Mouse (Mus musculus) MEL (cell line): ENCODE results near the gene Hrh1. TPM values are rescaled to one million over a fixed set of nuclear protein-coding genes. Genes with fewer than 3 reads are reported as not detected.

Experiments used
- DNase-seq: peaks from one replicate; pipeline ENCODE4 v3.0.0; 2011; ENCODE audit warnings: low read depth, low spot score
- H3K27ac ChIP-seq: 2 replicates; pipeline ENCODE4 v1.5.1; 2012; ENCODE audit warnings: low read depth, mild to moderate bottlenecking, control low read depth, low read length, moderate library complexity; ENCODE audit not compliant: control insufficient read depth
- H3K27me3 ChIP-seq, 2 experiments: fragments of 150-350 bp in 1 of 2; sonication (generic) in 1 of 2; 2 replicates each; pipeline ENCODE4 v1.6.1; 2012; ENCODE audit warnings: low read length in 2 of 2, mild to moderate bottlenecking in 2 of 2, improper control_type of control experiment in 1 of 2, moderate library complexity in 1 of 2; ENCODE audit not compliant: insufficient read depth in 2 of 2, control insufficient read depth in 1 of 2
- H3K36me3 ChIP-seq, 2 experiments: 2 replicates each; pipeline ENCODE4 v1.6.1; 2012 to 2014; ENCODE audit warnings: low read length in 2 of 2, improper control_type of control experiment in 1 of 2, inconsistent platforms in 1 of 2, mild to moderate bottlenecking in 1 of 2; ENCODE audit not compliant: insufficient read depth in 2 of 2, control insufficient read depth in 1 of 2
- H3K4me1 ChIP-seq, 2 experiments: fragments of 150-350 bp in 1 of 2; sonication (generic) in 1 of 2; 2 replicates each; pipeline ENCODE4 v1.6.1; 2012; ENCODE audit warnings: low read length in 2 of 2, improper control_type of control experiment in 1 of 2, mild to moderate bottlenecking in 1 of 2; ENCODE audit not compliant: insufficient read depth in 2 of 2, control insufficient read depth in 1 of 2
- H3K4me3 ChIP-seq, 2 experiments: fragments of 150-350 bp in 1 of 2; sonication (generic) in 1 of 2; 2 replicates each; pipeline ENCODE4 v1.5.1; 2012; ENCODE audit warnings: low read depth in 2 of 2, low read length in 2 of 2, mild to moderate bottlenecking in 2 of 2, moderate library complexity in 2 of 2, control low read depth in 1 of 2, improper control_type of control experiment in 1 of 2; ENCODE audit not compliant: control insufficient read depth in 1 of 2, insufficient read depth in 1 of 2
- H3K79me2 ChIP-seq: 2 replicates; pipeline ENCODE4 v1.6.1; 2012; ENCODE audit warnings: mild to moderate bottlenecking, low read length, moderate library complexity; ENCODE audit not compliant: control insufficient read depth, poor library complexity, insufficient read depth
- H3K9ac ChIP-seq: 2 replicates; pipeline ENCODE4 v1.6.1; 2012; ENCODE audit warnings: low read depth, mild to moderate bottlenecking, control low read depth, low read length, moderate library complexity; ENCODE audit not compliant: control insufficient read depth, poor library complexity, severe bottlenecking
- H3K9me3 ChIP-seq: fragments of 150-350 bp; sonication (generic); replicated peaks from 2 replicates; pipeline ENCODE4 v1.6.1; 2012; ENCODE audit warnings: mild to moderate bottlenecking, low read length, improper control_type of control experiment, moderate library complexity; ENCODE audit not compliant: insufficient read depth
- CHD1 ChIP-seq: IDR thresholded peaks from 2 replicates; pipeline ENCODE4 v1.6.1; 2012; ENCODE audit warnings: low read depth, mild to moderate bottlenecking, inconsistent platforms, low read length, improper control_type of control experiment
- E2F4 ChIP-seq: IDR thresholded peaks from 2 replicates; pipeline ENCODE4 v1.6.1; 2011; ENCODE audit warnings: low read depth, low read length, improper control_type of control experiment, borderline replicate concordance
- ELF1 ChIP-seq: IDR thresholded peaks from 2 replicates; pipeline ENCODE4 v1.6.1; 2014; ENCODE audit warnings: low read depth, mild to moderate bottlenecking, inconsistent platforms, low read length, improper control_type of control experiment, moderate library complexity
- GABPA ChIP-seq: IDR thresholded peaks from 2 replicates; pipeline ENCODE4 v1.6.1; 2012; ENCODE audit warnings: low read depth, mild to moderate bottlenecking, inconsistent platforms, low read length, improper control_type of control experiment, moderate library complexity
- JUND ChIP-seq: IDR thresholded peaks from 2 replicates; pipeline ENCODE4 v1.6.1; 2011; ENCODE audit warnings: low read depth, mild to moderate bottlenecking, improper control_type of control experiment, low read length
- MAZ ChIP-seq: IDR thresholded peaks from 2 replicates; pipeline ENCODE4 v1.6.1; 2012; ENCODE audit warnings: low read depth, mild to moderate bottlenecking, inconsistent platforms, low read length, improper control_type of control experiment
- MXI1 ChIP-seq: IDR thresholded peaks from 2 replicates; pipeline ENCODE4 v1.6.1; 2011; ENCODE audit warnings: mild to moderate bottlenecking, low read depth, low read length, improper control_type of control experiment
- MYC ChIP-seq: IDR thresholded peaks from 2 replicates; pipeline ENCODE4 v1.6.1; 2011; ENCODE audit warnings: low read depth, mild to moderate bottlenecking, low read length, improper control_type of control experiment, moderate library complexity
- POLR2A ChIP-seq, 2 experiments: IDR thresholded peaks; 2 replicates each; pipeline ENCODE4 v1.6.1; 2011 to 2012; ENCODE audit warnings: low read length in 2 of 2, mild to moderate bottlenecking in 2 of 2, control low read depth in 1 of 2, improper control_type of control experiment in 1 of 2, low read depth in 1 of 2, moderate library complexity in 1 of 2; ENCODE audit not compliant: control insufficient read depth in 1 of 2, insufficient read depth in 1 of 2, poor library complexity in 1 of 2
- POLR2AphosphoS5 ChIP-seq: IDR thresholded peaks from 2 replicates; pipeline ENCODE4 v1.6.1; 2012; ENCODE audit warnings: low read depth, borderline replicate concordance, mild to moderate bottlenecking, inconsistent platforms, low read length, moderate library complexity, mixed read lengths
- RAD21 ChIP-seq: IDR thresholded peaks from 2 replicates; pipeline ENCODE4 v1.6.1; 2011; ENCODE audit warnings: mild to moderate bottlenecking, low read depth, low read length, improper control_type of control experiment
- SMC3 ChIP-seq: IDR thresholded peaks from 2 replicates; pipeline ENCODE4 v1.6.1; 2011; ENCODE audit warnings: low read depth, low read length, improper control_type of control experiment
- TAL1 ChIP-seq: IDR thresholded peaks from 2 replicates; pipeline ENCODE4 v1.6.1; 2012; ENCODE audit warnings: mild to moderate bottlenecking, inconsistent platforms, low read length, moderate library complexity, mixed read lengths
- TBP ChIP-seq: IDR thresholded peaks from 2 replicates; pipeline ENCODE4 v1.8.0; 2011; ENCODE audit warnings: low read depth, low read length, improper control_type of control experiment
- TCF12 ChIP-seq: IDR thresholded peaks from 2 replicates; pipeline ENCODE4 v1.6.1; 2014; ENCODE audit warnings: low read depth, mild to moderate bottlenecking, inconsistent platforms, low read length, improper control_type of control experiment, moderate library complexity
- USF1 ChIP-seq: IDR thresholded peaks from 2 replicates; pipeline ENCODE4 v1.6.1; 2014; ENCODE audit warnings: low read depth, mild to moderate bottlenecking, inconsistent platforms, low read length, improper control_type of control experiment, moderate library complexity
- ZMIZ1 ChIP-seq: IDR thresholded peaks from 2 replicates; pipeline ENCODE4 v1.6.1; 2012; ENCODE audit warnings: low read depth, mild to moderate bottlenecking, inconsistent platforms, low read length, improper control_type of control experiment, moderate library complexity
- ZNF384 ChIP-seq: IDR thresholded peaks from 2 replicates; pipeline ENCODE4 v1.6.1; 2012; ENCODE audit warnings: low read depth, mild to moderate bottlenecking, inconsistent platforms, low read length, improper control_type of control experiment
- polyA plus RNA-seq, 2 experiments: library from polyadenylated mRNA; stranded (reverse) in 1 of 2; unstranded in 1 of 2; fragments of >175 nt in 1 of 2; fragments of >200 nt in 1 of 2; gene quantifications; 2 replicates each; pipeline versions ENCODE4 v1.2.1 to v1.2.4; 2012; ENCODE audit warnings: low replicate concordance in 2 of 2, low read depth in 1 of 2; ENCODE audit not compliant: insufficient read length in 2 of 2, insufficient read depth in 1 of 2, missing spikeins in 1 of 2
- total RNA-seq: library from RNA; depleted of rRNA; stranded (reverse); fragments of 300-350 nt; gene quantifications from 2 replicates; pipeline ENCODE4 v1.2.3, GENCODE M21; 2012

Gene Hrh1
- total and polyA plus RNA-seq, 3 experiments: not detected

DNA sequence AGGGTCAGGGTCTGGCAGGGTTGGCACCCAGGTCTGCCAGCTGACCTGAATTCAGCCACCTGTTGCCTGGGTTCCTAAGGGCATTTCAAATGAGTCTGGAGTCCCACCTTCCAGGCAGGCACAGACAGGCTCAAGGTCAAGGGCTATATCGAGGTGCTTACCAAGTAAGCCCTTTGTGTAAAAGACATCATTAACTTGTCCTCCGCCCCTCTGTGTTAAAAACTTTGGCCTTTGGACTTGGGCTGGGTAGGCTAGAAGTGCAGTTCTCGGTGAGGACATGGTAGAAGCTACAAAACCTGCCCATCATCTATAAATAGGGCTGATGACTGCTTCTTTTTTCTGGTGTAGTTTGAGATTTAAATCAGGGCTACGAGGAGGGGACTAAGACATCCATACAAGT, 1.1 kb upstream of the Hrh1 start:
- Histone ChIP-seq H3K79me2 (no peaks in the 10 kb centered on the region), H3K9me3 (no peaks in the 10 kb centered on the region), H3K36me3 (no peaks in the 10 kb centered on the region), H3K4me1 (no peaks in the 10 kb centered on the region), H3K27ac (no peak overlapping the region), H3K9ac (no peak overlapping the region), H3K27me3 (no peaks in the 10 kb centered on the region), H3K4me3 (no peak overlapping the region)
- TF ChIP-seq TCF12 (no peak), JUND (no peak), TAL1 (no peak), CHD1 (no peak), MXI1 (no peak), ELF1 (no peak), MAZ (no peak), USF1 (no peak), ZNF384 (no peak), RAD21 (no peak), SMC3 (no peak), ZMIZ1 (no peak), POLR2A (IDR thresholded peaks at IDR 0.05; ENCODE audit: control insufficient read depth in 1 of 2, insufficient read depth in 1 of 2, low read depth in 1 of 2, low read length in 2 of 2, poor library complexity in 1 of 2) (no peak), POLR2AphosphoS5 (no peak)
- DNase-seq: no peak

DNA sequence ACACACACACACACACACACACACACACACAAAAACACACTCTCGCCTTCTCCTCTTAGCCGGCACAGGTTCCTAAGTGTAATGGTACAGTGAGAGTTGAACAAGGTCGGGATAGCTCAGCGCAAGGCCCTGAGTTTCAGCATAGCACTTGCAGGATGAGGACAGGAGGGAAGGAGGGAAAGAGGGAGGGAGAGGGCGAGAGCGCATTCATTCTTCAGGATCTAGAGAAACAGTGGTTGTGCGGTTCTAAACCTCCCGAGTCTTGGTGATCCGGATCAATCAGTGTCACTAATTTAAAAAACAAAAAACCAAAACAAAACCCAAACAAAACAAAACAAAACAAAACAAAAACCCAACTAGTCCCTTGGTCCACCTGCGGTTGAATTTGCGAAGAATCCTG, 456 bp upstream of the Hrh1 start:
- no peak for DNase-seq
- H3K27ac ChIP-seq: no peak overlapping the region
- no peaks in the 10 kb centered on the region for H3K4me1 ChIP-seq
- no peak overlapping the region for H3K4me3 ChIP-seq
- no peak for TF ChIP-seq MYC
- TF ChIP-seq POLR2AphosphoS5: no peak
- no peak for TF ChIP-seq JUND
- no peak for TF ChIP-seq E2F4
- no peak for TF ChIP-seq GABPA
- no peak for TF ChIP-seq TBP
- TF ChIP-seq, all 39 proteins: peak for 0
- H3K79me2 ChIP-seq: no peaks in the 10 kb centered on the region
- H3K9me3 ChIP-seq: no peaks in the 10 kb centered on the region
- no peak overlapping the region for H3K9ac ChIP-seq
- no peaks in the 10 kb centered on the region for H3K27me3 ChIP-seq
- H3K36me3 ChIP-seq: no peaks in the 10 kb centered on the region
